Comparison of ENCODE assay signal across 13 mouse cellular contexts in genomic region chrX:162266769-162267168, GRCm38 (mm10).
DNase-seq lines count a peak whose midpoint lies in the region; ATAC-seq and TF ChIP-seq lines count a peak whose summit lies in the region.
"Had no signal": no experiment of that assay in that cellular context is flagged by ENCODE, and none has a peak within 500 bp of the region (broad histone marks: within the 10 kb centered on the region; RNA-seq: fewer than 3 reads in every experiment).

No protein-coding gene starts in this region.

- H3K27ac ChIP-seq in kidney, postnatal 0 days, result no peak overlapping the region
- H3K27ac ChIP-seq in kidney, embryonic 15.5 days, result no peak overlapping the region
- no peak overlapping the region for H3K27ac ChIP-seq in embryonic facial prominence, embryonic 11.5 days (replicated peaks; ENCODE audit: low read depth, low read length)
- H3K27ac ChIP-seq in hindbrain, embryonic 15.5 days (replicated peaks), result no peak overlapping the region
- no peak overlapping the region for H3K27ac ChIP-seq in neural tube, embryonic 13.5 days (replicated peaks)
- H3K27ac ChIP-seq: heart, adult 2 months; limb, embryonic 15.5 days had no signal

- H3K27me3 ChIP-seq in kidney, postnatal 0 days (ENCODE audit: insufficient read depth, low read length), result no peaks in the 10 kb centered on the region
- H3K27me3 ChIP-seq in kidney, embryonic 15.5 days, result peaks cover 22% of the 10 kb centered on the region; the same call in 1 of the 2 replicates
- H3K27me3 ChIP-seq in embryonic facial prominence, embryonic 11.5 days (ENCODE audit: control insufficient read depth, insufficient read depth, low read length), result no peaks in the 10 kb centered on the region
- no peaks in the 10 kb centered on the region for H3K27me3 ChIP-seq in hindbrain, embryonic 15.5 days
- H3K27me3 ChIP-seq in neural tube, embryonic 13.5 days, result peaks cover 10% of the 10 kb centered on the region
- H3K27me3 ChIP-seq: limb, embryonic 15.5 days had no signal

- no peak for ATAC-seq in kidney, postnatal 0 days (replicated peaks; ENCODE audit: low FRiP score, low read depth)
- no peak for ATAC-seq in kidney, embryonic 15.5 days (replicated peaks; ENCODE audit: low FRiP score)
- ATAC-seq in embryonic facial prominence, embryonic 11.5 days (replicated peaks; ENCODE audit: insufficient number of reproducible peaks, low FRiP score, low TSS enrichment, low read depth), result peak; percentile 79
- peak; percentile 75 for ATAC-seq in hindbrain, embryonic 15.5 days (ENCODE audit: low FRiP score, low read depth)
- ATAC-seq in neural tube, embryonic 13.5 days (ENCODE audit: low read depth), result peak; percentile 63; the same call in 1 of the 2 replicates

- no peak overlapping the region for H3K4me3 ChIP-seq in kidney, postnatal 0 days (replicated peaks; ENCODE audit: low read depth, low read length)
- H3K4me3 ChIP-seq in kidney, embryonic 15.5 days (replicated peaks), result no peak overlapping the region
- H3K4me3 ChIP-seq in embryonic facial prominence, embryonic 11.5 days (ENCODE audit: low read depth, low read length), result no peak overlapping the region
- no peak overlapping the region for H3K4me3 ChIP-seq in hindbrain, embryonic 15.5 days
- H3K4me3 ChIP-seq in neural tube, embryonic 13.5 days, result no peak overlapping the region
- H3K4me3 ChIP-seq: erythroblast, embryonic 14.5 days; heart, adult 2 months; limb, embryonic 15.5 days had no signal

- DNase-seq in kidney, postnatal 0 days (ENCODE audit: low spot score), result peak; percentile 15
- DNase-seq in embryonic facial prominence, embryonic 11.5 days (ENCODE audit: low spot score), result peak; percentile 7
- no peak for DNase-seq in layer of hippocampus, adult 9-11 months
- no peak for DNase-seq in layer of hippocampus, postnatal 10 days (ENCODE audit: low spot score in 2 of 2)
- no peak for DNase-seq in urinary bladder, adult 18-20 months (ENCODE audit: low spot score in 2 of 2)
- DNase-seq: right cerebral cortex, postnatal 14 days; thymus, adult 18-20 months had no signal

- 58% methylated on average over 1 of the region's 1 CpGs for WGBS in kidney, postnatal 0 days
- 50% methylated on average over 1 of the region's 1 CpGs for WGBS in kidney, embryonic 15.5 days
- 41% methylated on average over 1 of the region's 1 CpGs for WGBS in embryonic facial prominence, embryonic 11.5 days
- 30% methylated on average over 1 of the region's 1 CpGs for WGBS in hindbrain, embryonic 15.5 days
- WGBS in neural tube, embryonic 13.5 days, result 17% methylated on average over 1 of the region's 1 CpGs

- H3K4me1 ChIP-seq in kidney, postnatal 0 days (replicated peaks; ENCODE audit: insufficient read depth, low read length), result no peaks in the 10 kb centered on the region
- no peaks in the 10 kb centered on the region for H3K4me1 ChIP-seq in kidney, embryonic 15.5 days
- no peaks in the 10 kb centered on the region for H3K4me1 ChIP-seq in embryonic facial prominence, embryonic 11.5 days (ENCODE audit: control insufficient read depth, insufficient read depth, low read length)
- no peaks in the 10 kb centered on the region for H3K4me1 ChIP-seq in hindbrain, embryonic 15.5 days (replicated peaks)
- H3K4me1 ChIP-seq in neural tube, embryonic 13.5 days (replicated peaks), result 0 out of 2 replicates have a peak, but pooled peaks cover 4% of the 10 kb centered on the region
- H3K4me1 ChIP-seq: limb, embryonic 15.5 days had no signal

- no peaks in the 10 kb centered on the region for H3K36me3 ChIP-seq in kidney, postnatal 0 days (ENCODE audit: insufficient read depth, low read length)
- H3K36me3 ChIP-seq in kidney, embryonic 15.5 days, result no peaks in the 10 kb centered on the region
- H3K36me3 ChIP-seq in embryonic facial prominence, embryonic 11.5 days (replicated peaks; ENCODE audit: control insufficient read depth, insufficient read depth, low read depth, low read length), result no peaks in the 10 kb centered on the region
- H3K36me3 ChIP-seq in hindbrain, embryonic 15.5 days, result no peaks in the 10 kb centered on the region
- H3K36me3 ChIP-seq in neural tube, embryonic 13.5 days, result no peaks in the 10 kb centered on the region
- H3K36me3 ChIP-seq: limb, embryonic 15.5 days had no signal

- no peak for TF ChIP-seq CTCF in kidney, postnatal 0 days (IDR thresholded peaks at IDR 0.05; ENCODE audit: low read depth)

- H3K9me3 ChIP-seq in kidney, postnatal 0 days (replicated peaks; ENCODE audit: low read length), result no peaks in the 10 kb centered on the region
- no peaks in the 10 kb centered on the region for H3K9me3 ChIP-seq in kidney, embryonic 15.5 days (replicated peaks)
- no peaks in the 10 kb centered on the region for H3K9me3 ChIP-seq in embryonic facial prominence, embryonic 11.5 days (replicated peaks; ENCODE audit: control insufficient read depth, low read length)
- no peaks in the 10 kb centered on the region for H3K9me3 ChIP-seq in hindbrain, embryonic 15.5 days
- no peaks in the 10 kb centered on the region for H3K9me3 ChIP-seq in neural tube, embryonic 13.5 days
- H3K9me3 ChIP-seq: limb, embryonic 15.5 days had no signal

- H3K9ac ChIP-seq in kidney, postnatal 0 days (ENCODE audit: low read depth, low read length), result no peak overlapping the region
- H3K9ac ChIP-seq in kidney, embryonic 15.5 days, result no peak overlapping the region
- no peak overlapping the region for H3K9ac ChIP-seq in embryonic facial prominence, embryonic 11.5 days (replicated peaks; ENCODE audit: low read length)
- H3K9ac ChIP-seq in hindbrain, embryonic 15.5 days, result no peak overlapping the region
- H3K9ac ChIP-seq in neural tube, embryonic 13.5 days, result no peak overlapping the region
- H3K9ac ChIP-seq: limb, embryonic 15.5 days had no signal

- no peak overlapping the region for H3K4me2 ChIP-seq in kidney, postnatal 0 days (ENCODE audit: low read length)
- H3K4me2 ChIP-seq in kidney, embryonic 15.5 days, result no peak overlapping the region
- H3K4me2 ChIP-seq in embryonic facial prominence, embryonic 11.5 days (ENCODE audit: low read depth, low read length), result no peak overlapping the region
- H3K4me2 ChIP-seq in hindbrain, embryonic 15.5 days, result no peak overlapping the region
- H3K4me2 ChIP-seq in neural tube, embryonic 13.5 days, result no peak overlapping the region
- H3K4me2 ChIP-seq: limb, embryonic 15.5 days had no signal

Comparison
In these comparisons a context has a peak if more than half of its experiments do, and no peak if none do; other contexts are left out.
1. ATAC-seq: peak in embryonic facial prominence, embryonic 11.5 days (single experiment), hindbrain, embryonic 15.5 days (single experiment) and neural tube, embryonic 13.5 days (single experiment); none in kidney, postnatal 0 days (single experiment) and kidney, embryonic 15.5 days (single experiment).
2. DNase-seq: peak in kidney, postnatal 0 days (single experiment) and embryonic facial prominence, embryonic 11.5 days (single experiment); none in layer of hippocampus, adult 9-11 months (single experiment), layer of hippocampus, postnatal 10 days (0 of 2) and urinary bladder, adult 18-20 months (0 of 2).